Mouse (Mus musculus) ovary, postnatal 36 days (tissue): ENCODE measurements around the gene Gm17455.

ENCODE experiments used
- DNase-seq: peaks from one replicate; pipeline ENCODE4 v3.0.0; 2022; ENCODE audit warnings: low spot score, mixed read lengths

The Gm17455 gene

GRCm38 (mm10) chr10:60419624-60420023 is 20.1 kb downstream of the Gm17455 start:
- no peak for DNase-seq

DNA sequence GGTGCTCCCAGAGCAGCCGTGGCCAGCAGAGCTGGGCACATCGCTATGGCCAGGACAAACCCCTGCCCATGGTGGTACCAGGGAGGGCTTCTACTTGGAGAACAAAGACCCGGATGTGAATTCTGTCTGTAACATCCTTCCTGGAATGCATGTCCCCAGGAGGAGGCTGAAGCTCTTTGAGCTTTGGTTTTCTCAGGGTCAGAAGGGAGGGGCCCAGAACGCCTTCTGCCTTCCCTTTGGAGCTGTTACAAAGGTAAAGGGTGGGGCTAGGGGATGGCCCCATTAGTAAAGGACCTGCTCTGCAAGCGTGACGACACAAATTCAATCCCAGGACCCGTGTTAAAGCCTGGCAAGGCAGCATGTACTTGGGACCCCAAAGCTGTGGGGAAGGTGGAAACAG is 23.2 kb downstream of the Gm17455 start:
- DNase-seq, result no peak

DNA sequence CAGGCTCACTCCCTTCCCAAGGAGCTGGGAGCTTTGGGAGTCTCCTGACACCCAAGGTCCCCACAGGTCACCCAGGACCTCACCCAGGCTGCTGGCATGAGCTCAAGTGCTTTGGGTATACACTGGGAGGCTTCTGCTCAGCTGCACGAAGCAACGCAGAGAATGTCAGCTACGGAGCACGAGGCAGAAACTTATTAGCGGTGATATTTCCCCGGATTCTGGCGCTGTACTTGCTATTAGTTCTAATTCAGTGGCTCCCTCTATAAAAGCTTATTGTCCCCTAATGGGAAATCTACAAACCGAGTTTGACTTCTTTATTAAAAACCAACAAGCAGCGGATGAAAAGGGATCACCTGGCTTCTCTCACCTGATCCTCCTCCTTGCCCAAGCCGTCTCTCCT is 30.5 kb downstream of the Gm17455 start:
- no peak for DNase-seq

- no peak for DNase-seq
Observed at GRCm38 (mm10) chr10:60430591-60430990, 31.1 kb downstream of the Gm17455 start.

DNA sequence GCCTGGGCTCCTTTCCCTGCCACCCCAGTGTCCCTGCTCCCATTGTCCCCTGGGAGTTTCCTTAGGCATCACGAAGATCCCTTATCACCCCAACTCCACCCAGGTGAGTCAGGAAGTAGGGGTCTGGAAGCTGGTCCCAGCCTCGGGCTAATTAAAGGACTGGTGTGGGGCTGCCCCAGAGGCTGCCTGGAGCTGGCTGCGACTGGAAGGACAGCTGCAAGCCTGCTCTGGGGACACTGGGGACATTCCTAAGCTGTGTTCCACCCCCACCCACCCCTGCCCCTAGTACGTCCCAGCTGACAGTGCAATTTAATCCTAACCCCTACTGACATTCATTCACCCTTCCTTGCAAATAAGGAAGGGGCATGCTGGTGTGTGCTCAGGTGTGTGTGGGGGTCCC is 33.2 kb downstream of the Gm17455 start:
- no peak for DNase-seq

GRCm38 (mm10) chr10:60442321-60442720 is 42.8 kb downstream of the Gm17455 start:
- no peak for DNase-seq

GRCm38 (mm10) chr10:60443078-60443477 is 43.6 kb downstream of the Gm17455 start:
- DNase-seq, result no peak

DNA sequence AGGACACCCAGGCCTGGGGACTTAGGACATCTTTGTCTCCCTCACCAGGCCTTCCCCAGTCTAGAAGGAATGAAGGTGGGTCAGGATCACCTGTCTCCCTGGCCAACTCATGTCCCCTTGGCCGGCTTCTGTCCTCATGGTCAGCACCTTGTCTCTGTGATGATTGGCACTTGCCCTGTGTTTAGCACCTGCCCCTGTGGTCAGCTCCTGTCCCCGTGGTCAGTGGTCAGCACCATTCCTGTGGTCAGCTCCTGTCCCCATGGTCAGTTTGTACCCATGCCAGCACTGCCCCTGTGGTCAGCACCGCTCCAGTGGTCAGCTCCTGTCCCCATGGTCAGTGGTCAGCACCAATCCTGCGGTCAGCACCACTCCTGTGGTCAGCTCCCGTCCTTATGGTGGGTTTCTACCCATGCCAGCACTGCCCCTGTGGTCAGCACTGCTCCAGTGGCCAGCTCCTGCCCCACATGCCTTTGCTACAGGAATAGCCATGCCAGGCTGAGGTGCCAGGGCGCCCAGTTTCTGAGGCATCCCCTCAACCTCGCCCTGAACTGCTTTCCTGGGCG is 45.6 kb downstream of the Gm17455 start:
- DNase-seq, result peak; percentile 62

- DNase-seq, result peak; percentile 8
Observed at GRCm38 (mm10) chr10:60447186-60447585, 47.7 kb downstream of the Gm17455 start.
